ENCODE assay signal across 25 mouse cellular contexts in genomic region chr10:53613955-53614354, GRCm38 (mm10). TPM values are rescaled to one million over a fixed set of nuclear protein-coding genes. Genes with fewer than 3 reads are reported as not detected.
DNase-seq lines count a peak whose midpoint lies in the region; ATAC-seq and TF ChIP-seq lines count a peak whose summit lies in the region.
"Had no signal": no experiment of that assay in that cellular context is flagged by ENCODE, and none has a peak within 500 bp of the region (broad histone marks: within the 10 kb centered on the region; RNA-seq: fewer than 3 reads in every experiment).

No protein-coding gene starts in this region.

- H3K9me3 ChIP-seq in limb, embryonic 11.5 days (ENCODE audit: control insufficient read depth, low read length): no peaks in the 10 kb centered on the region
- no peaks in the 10 kb centered on the region for H3K9me3 ChIP-seq in limb, embryonic 10.5 days (replicated peaks)
- H3K9me3 ChIP-seq in hindbrain, embryonic 13.5 days: no peaks in the 10 kb centered on the region
- H3K9me3 ChIP-seq: embryonic facial prominence, embryonic 12.5 days; embryonic facial prominence, embryonic 15.5 days; hindbrain, embryonic 12.5 days had no signal

- 51% methylated on average over 1 of the region's 1 CpGs for WGBS in kidney, adult 2 months
- WGBS in limb, embryonic 11.5 days: 90% methylated on average over 1 of the region's 1 CpGs
- WGBS in limb, embryonic 10.5 days: 83% methylated on average over 1 of the region's 1 CpGs
- 83% methylated on average over 1 of the region's 1 CpGs for WGBS in hindbrain, embryonic 13.5 days

- H3K36me3 ChIP-seq in kidney, adult 2 months (ENCODE audit: control insufficient read depth, insufficient read depth, low read length): no peaks in the 10 kb centered on the region; the same call in 1 of the 2 replicates
- peaks cover 11% of the 10 kb centered on the region; the same call in 1 of the 2 replicates for H3K36me3 ChIP-seq in limb, embryonic 11.5 days (ENCODE audit: control insufficient read depth, insufficient read depth, low read length)
- peaks cover 84% of the 10 kb centered on the region for H3K36me3 ChIP-seq in limb, embryonic 10.5 days
- H3K36me3 ChIP-seq in hindbrain, embryonic 13.5 days: peaks cover 38% of the 10 kb centered on the region

- H3K27me3 ChIP-seq in kidney, adult 2 months (replicated peaks; ENCODE audit: control insufficient read depth, insufficient read depth, low read length): no peaks in the 10 kb centered on the region
- H3K27me3 ChIP-seq in limb, embryonic 11.5 days (ENCODE audit: control insufficient read depth, insufficient read depth, low read length): no peaks in the 10 kb centered on the region
- H3K27me3 ChIP-seq in limb, embryonic 10.5 days (ENCODE audit: low read depth, poor library complexity, severe bottlenecking): no peaks in the 10 kb centered on the region
- no peaks in the 10 kb centered on the region for H3K27me3 ChIP-seq in hindbrain, embryonic 13.5 days
- H3K27me3 ChIP-seq: embryonic facial prominence, embryonic 12.5 days; embryonic facial prominence, embryonic 15.5 days; hindbrain, embryonic 12.5 days had no signal

- H3K27ac ChIP-seq in kidney, adult 2 months (ENCODE audit: insufficient read depth, low read depth, low read length): no peak overlapping the region
- no peak overlapping the region for H3K27ac ChIP-seq in limb, embryonic 11.5 days (replicated peaks; ENCODE audit: low read depth, low read length)
- H3K27ac ChIP-seq in limb, embryonic 10.5 days: no peak overlapping the region
- H3K27ac ChIP-seq in hindbrain, embryonic 13.5 days: no peak overlapping the region
- H3K27ac ChIP-seq: embryonic facial prominence, embryonic 12.5 days; embryonic facial prominence, embryonic 15.5 days; gastrocnemius, adult 2 months; hindbrain, embryonic 12.5 days had no signal

- no peak overlapping the region for H3K4me2 ChIP-seq in limb, embryonic 11.5 days (ENCODE audit: low read depth, severe bottlenecking)
- H3K4me2 ChIP-seq in hindbrain, embryonic 13.5 days: no peak overlapping the region
- H3K4me2 ChIP-seq: embryonic facial prominence, embryonic 12.5 days; embryonic facial prominence, embryonic 15.5 days; heart, embryonic 11.5 days; hindbrain, embryonic 12.5 days had no signal

- no peak for TF ChIP-seq POLR2A in kidney, adult 2 months (IDR thresholded peaks at IDR 0.05; ENCODE audit: low read depth, low read length)

- H3K4me1 ChIP-seq in kidney, adult 2 months (ENCODE audit: control insufficient read depth, insufficient read depth, low read length): peaks cover 5% of the 10 kb centered on the region; the same call in 1 of the 2 replicates
- H3K4me1 ChIP-seq in limb, embryonic 11.5 days (ENCODE audit: control insufficient read depth, insufficient read depth, low read length): no peaks in the 10 kb centered on the region
- no peaks in the 10 kb centered on the region for H3K4me1 ChIP-seq in limb, embryonic 10.5 days
- H3K4me1 ChIP-seq in hindbrain, embryonic 13.5 days (replicated peaks): no peaks in the 10 kb centered on the region
- H3K4me1 ChIP-seq: embryonic facial prominence, embryonic 12.5 days; embryonic facial prominence, embryonic 15.5 days; hindbrain, embryonic 12.5 days had no signal

- H3K4me3 ChIP-seq in kidney, adult 2 months (ENCODE audit: insufficient read depth, low read depth, low read length): no peak overlapping the region
- no peak overlapping the region for H3K4me3 ChIP-seq in limb, embryonic 11.5 days (ENCODE audit: low read depth, low read length)
- H3K4me3 ChIP-seq in limb, embryonic 10.5 days: no peak overlapping the region
- no peak overlapping the region for H3K4me3 ChIP-seq in hindbrain, embryonic 13.5 days
- H3K4me3 ChIP-seq: embryonic facial prominence, embryonic 12.5 days; embryonic facial prominence, embryonic 15.5 days; gastrocnemius, adult 2 months; hindbrain, embryonic 12.5 days had no signal

- no peak for ATAC-seq in limb, embryonic 11.5 days (ENCODE audit: insufficient number of reproducible peaks, low FRiP score, low TSS enrichment, low read depth)
- no peak for ATAC-seq in hindbrain, embryonic 13.5 days (ENCODE audit: low FRiP score)
- ATAC-seq: activated CD4-positive, CD25-positive, alpha-beta regulatory T cell, adult 4 months; CD4-positive, CD25-positive, alpha-beta regulatory T cell, adult 4 months; forebrain, embryonic 14.5 days; forebrain, postnatal 0 days had no signal

- no peak overlapping the region for H3K9ac ChIP-seq in limb, embryonic 11.5 days (ENCODE audit: low read length)
- no peak overlapping the region for H3K9ac ChIP-seq in hindbrain, embryonic 13.5 days
- H3K9ac ChIP-seq: embryonic facial prominence, embryonic 12.5 days; embryonic facial prominence, embryonic 15.5 days; forebrain, postnatal 0 days; hindbrain, embryonic 12.5 days had no signal

- no peak for TF ChIP-seq CTCF in kidney, adult 2 months (conservative IDR thresholded peaks at IDR 0.05; ENCODE audit: insufficient read depth, insufficient read length, low read depth, low read length)

- DNase-seq in kidney, adult 2 months: peak; percentile 85
- DNase-seq in kidney, postnatal 10 days: no peak
- DNase-seq in limb, embryonic 11.5 days (ENCODE audit: low spot score): peak; percentile 1
- DNase-seq in limb, embryonic 10.5 days (ENCODE audit: low spot score): no peak
- peak; percentile 43 for DNase-seq in kidney, postnatal 14 days
- DNase-seq in kidney, postnatal 36 days: peak; percentile 41 to 78
- DNase-seq in T-cell, adult 2 months (ENCODE audit: low spot score): no peak
- DNase-seq: adrenal gland, adult 8-10 months; adrenal gland, postnatal 25 days; cerebellum, adult 11 months; cerebellum, adult 2 months; cerebellum, adult 9-11 months; cerebellum, postnatal 25 days; forebrain, postnatal 0 days; gastrocnemius, adult 2 months; gastrocnemius, postnatal 14 days; heart, adult 11 months had no signal

RNA-seq across cellular contexts. Expression of gene Mcm9, which starts 16.3 kb away (rescaled TPM):
- 2.9 and 3.1 TPM in 2 replicates for polyA plus RNA-seq in kidney, adult 2 months (2012; rRNA removed)
- polyA plus RNA-seq in limb, embryonic 11.5 days (2014; fragmentation: Nextera tagmentation; extraction: Ambion mirVana): 16.0 and 17.1 TPM in 2 replicates
- polyA plus RNA-seq in limb, embryonic 10.5 days (2016; fragmentation: Nextera tagmentation; extraction: Ambion mirVana): 12.5 and 14.7 TPM in 2 replicates
- polyA plus RNA-seq in hindbrain, embryonic 13.5 days (2015; fragmentation: Nextera tagmentation; extraction: Ambion mirVana): 7.3 and 7.6 TPM in 2 replicates

RNA-seq across cellular contexts. Expression of gene Asf1a, which starts 17.4 kb away (rescaled TPM):
- 5.6 and 6.2 TPM in 2 replicates for polyA plus RNA-seq in kidney, adult 2 months (2012; rRNA removed)
- polyA plus RNA-seq in limb, embryonic 11.5 days (2014; fragmentation: Nextera tagmentation; extraction: Ambion mirVana): 168 and 169 TPM in 2 replicates
- polyA plus RNA-seq in limb, embryonic 10.5 days (2016; fragmentation: Nextera tagmentation; extraction: Ambion mirVana): 176 and 177 TPM in 2 replicates
- 92.5 and 95.1 TPM in 2 replicates for polyA plus RNA-seq in hindbrain, embryonic 13.5 days (2015; fragmentation: Nextera tagmentation; extraction: Ambion mirVana)

Comparison
In these comparisons a context has a peak if more than half of its experiments do, and no peak if none do; other contexts are left out.
1. DNase-seq: peak in kidney, adult 2 months (single experiment), limb, embryonic 11.5 days (single experiment), kidney, postnatal 14 days (single experiment) and kidney, postnatal 36 days (2 of 2); none in kidney, postnatal 10 days (single experiment), limb, embryonic 10.5 days (single experiment) and T-cell, adult 2 months (single experiment).
2. RNA of gene Asf1a, which starts 17.4 kb away (polyA plus RNA-seq): 176 to 177 TPM in limb, embryonic 10.5 days, 168 to 169 TPM in limb, embryonic 11.5 days and 92.5 to 95.1 TPM in hindbrain, embryonic 13.5 days; 5.6 to 6.2 TPM in kidney, adult 2 months; every median in the first group is over 10 times any median in the second.